Mouse (Mus musculus): ENCODE data around the gene Muc4.

GRCm38 (mm10) chr16:32740003-32740663, 4.4 kb downstream of the Muc4 start:
- TF ChIP-seq CTCF (IDR thresholded peaks at IDR 0.05; ENCODE audit: borderline replicate concordance, control insufficient read depth, extremely low read depth, insufficient read depth, low read length, poor library complexity) (no peak), POLR2A (IDR thresholded peaks at IDR 0.05; ENCODE audit: control insufficient read depth, extremely low read depth, insufficient read depth, low read length, poor library complexity) (no peak)

All from thymus, adult 2 months (tissue).